Mouse (Mus musculus) bone marrow, adult 2 months (tissue): Measurements from ENCODE around the gene Rsl24d1.

Experiments used
- CTCF ChIP-seq: fragments of 200-500 bp; IDR thresholded peaks from 2 replicates; pipeline ENCODE4 v1.5.1; 2011; ENCODE audit warnings: low read length, control low read depth; ENCODE audit not compliant: control insufficient read depth, insufficient read depth
- POLR2A ChIP-seq: fragments of 200-500 bp; IDR thresholded peaks from 2 replicates; pipeline ENCODE4 v1.6.1; 2011; ENCODE audit warnings: low read depth, mild to moderate bottlenecking, control low read depth, low read length, borderline replicate concordance; ENCODE audit not compliant: control insufficient read depth

DNA sequence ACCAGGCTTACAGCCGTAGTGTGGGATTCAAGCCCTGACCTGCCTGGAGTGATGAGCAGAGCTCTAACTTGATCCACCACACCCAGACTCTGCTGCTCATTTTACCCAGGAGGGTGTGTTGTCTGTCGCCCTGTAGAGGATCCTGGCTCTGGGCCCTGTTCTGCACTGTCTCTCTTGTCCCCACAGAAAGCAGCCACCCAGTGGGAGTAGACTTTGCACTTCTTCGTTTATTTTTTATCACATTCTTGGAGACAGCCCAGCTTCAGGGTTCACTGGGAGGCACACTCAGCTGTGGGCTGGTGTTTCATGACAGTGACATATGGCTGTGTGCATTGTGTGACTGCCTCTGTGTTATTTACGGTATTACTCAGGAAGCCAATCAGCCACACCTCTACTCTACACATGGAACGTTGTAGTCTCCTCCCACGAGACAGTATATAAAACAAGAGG, 45.0 kb upstream of the Rsl24d1 start:
- no peak for TF ChIP-seq CTCF
- TF ChIP-seq POLR2A, result no peak
